Mouse (Mus musculus) heart, adult 2 months (tissue): ENCODE results near the gene Cdc34. TPM values are rescaled to one million over a fixed set of nuclear protein-coding genes. Genes with fewer than 3 reads are reported as not detected.

ENCODE experiments used
- DNase-seq, 2 experiments: peaks; one replicate each; pipeline ENCODE4 v3.0.0; 2021
- H3K27ac ChIP-seq: fragments of 200-600 bp; 2 replicates; pipeline ENCODE4 v1.8.1; 2022
- H3K27me3 ChIP-seq: fragments of 200-500 bp; 2 replicates; pipeline ENCODE4 v1.6.1; 2012; ENCODE audit warnings: mild to moderate bottlenecking, low read length, inconsistent platforms, mixed read lengths; ENCODE audit not compliant: control insufficient read depth, insufficient read depth
- H3K36me3 ChIP-seq: fragments of 200-500 bp; 2 replicates; pipeline ENCODE4 v1.6.1; 2012; ENCODE audit warnings: low read length, inconsistent platforms; ENCODE audit not compliant: control insufficient read depth, insufficient read depth
- H3K4me1 ChIP-seq: fragments of 200-500 bp; 2 replicates; pipeline ENCODE4 v1.6.1; 2011; ENCODE audit warnings: low read length; ENCODE audit not compliant: control insufficient read depth, insufficient read depth
- H3K4me3 ChIP-seq: fragments of 200-600 bp; 2 replicates; pipeline ENCODE4 v1.8.1; 2022
- H3K79me2 ChIP-seq: fragments of 200-500 bp; replicated peaks from 2 replicates; pipeline ENCODE4 v1.6.1; 2012; ENCODE audit warnings: mild to moderate bottlenecking, inconsistent platforms, low read length, moderate library complexity, mixed read lengths; ENCODE audit not compliant: control insufficient read depth, insufficient read depth
- H3K9ac ChIP-seq: fragments of 200-500 bp; 2 replicates; pipeline ENCODE4 v1.6.1; 2012; ENCODE audit warnings: low read depth, mild to moderate bottlenecking, control low read depth, inconsistent platforms, low read length, mixed read lengths
- CTCF ChIP-seq: fragments of 200-600 bp; IDR thresholded peaks from 2 replicates; pipeline ENCODE4 v1.8.1; 2022; ENCODE audit warnings: antibody characterized with exemption, mild to moderate bottlenecking, moderate library complexity
- EP300 ChIP-seq: fragments of 200-500 bp; IDR thresholded peaks from 2 replicates; pipeline ENCODE4 v1.6.1; 2011; ENCODE audit warnings: low read depth, low read length, control low read depth; ENCODE audit not compliant: insufficient read depth
- POLR2A ChIP-seq: fragments of 200-500 bp; IDR thresholded peaks from 2 replicates; pipeline ENCODE4 v1.6.1; 2011; ENCODE audit warnings: mild to moderate bottlenecking, low read depth, low read length, control low read depth; ENCODE audit not compliant: insufficient read depth
- WGBS: fragments of 180-500 bp; shearing (Covaris S2); methylation state at CpG from one replicate; pipeline ENCODE4 v1.1.7; 2018; 5-methylcytosine and 5-hydroxymethylcytosine counted together
- intact Hi-C: fragments of 180-260 bp; cut with DNase I; formaldehyde crosslinking; loops from one replicate; pipeline ENCODE4 v1.15.1; 2025
- polyA plus RNA-seq: library from polyadenylated mRNA; depleted of rRNA; stranded (reverse); fragments of >200 nt; gene quantifications from 2 replicates; pipeline ENCODE4 v1.2.3, GENCODE M21; 2012
- total RNA-seq, 2 experiments: library from RNA; stranded (reverse); gene quantifications; 2 replicates each; pipeline ENCODE4 v1.2.3; 2021

Cdc34 gene
- total and polyA plus RNA-seq, 3 experiments = 196 to 352 (median 216) TPM

GRCm38 (mm10) chr10:79673054-79673453 is 8.9 kb upstream of the Cdc34 start:
- no peak overlapping the region for H3K9ac ChIP-seq
- no peaks in the 10 kb centered on the region for H3K27me3 ChIP-seq
- no peak for DNase-seq
- intact Hi-C loops = no loop called here
- TF ChIP-seq EP300 (no peak), CTCF (no peak), POLR2A (no peak)
- no peaks in the 10 kb centered on the region for H3K79me2 ChIP-seq
- 89% methylated on average over 3 of the region's 3 CpGs for WGBS
- H3K4me1 ChIP-seq = peaks cover 5% of the 10 kb centered on the region; the same call in 1 of the 2 replicates
- no peak overlapping the region for H3K4me3 ChIP-seq
- no peaks in the 10 kb centered on the region for H3K36me3 ChIP-seq
- no peak overlapping the region for H3K27ac ChIP-seq

GRCm38 (mm10) chr10:79675346-79676035 is 6.5 kb upstream of the Cdc34 start:
- Histone ChIP-seq H3K4me1 (peaks cover under 1% of the 10 kb centered on the region; the same call in 1 of the 2 replicates), H3K79me2 (no peaks in the 10 kb centered on the region), H3K9ac (no peak overlapping the region), H3K36me3 (no peaks in the 10 kb centered on the region), H3K27me3 (no peaks in the 10 kb centered on the region), H3K27ac (no peak overlapping the region), H3K4me3 (no peak overlapping the region)
- DNase-seq = no peak
- TF ChIP-seq CTCF = no peak
- TF ChIP-seq POLR2A = no peak
- no peak for TF ChIP-seq EP300
- WGBS = 66% methylated on average over 44 of the region's 44 CpGs
- intact Hi-C loops = no loop called here

GRCm38 (mm10) chr10:79680606-79681495 is 1.1 kb upstream of the Cdc34 start:
- Histone ChIP-seq H3K4me3 (peak overlapping the region; percentile 53), H3K79me2 (peaks cover 4% of the 10 kb centered on the region; the same call in 1 of the 2 replicates), H3K36me3 (peaks cover 5% of the 10 kb centered on the region; the same call in 1 of the 2 replicates), H3K9ac (peak overlapping the region; percentile 37), H3K27me3 (no peaks in the 10 kb centered on the region), H3K27ac (peak overlapping the region; percentile 87), H3K4me1 (peaks cover 18% of the 10 kb centered on the region)
- TF ChIP-seq CTCF (no peak), POLR2A (no peak), EP300 (no peak)
- DNase-seq = no peak
- WGBS = 38% methylated on average over 11 of the region's 11 CpGs
- intact Hi-C loops = loop anchor here (1.0 kb wide), 1 partner anchor 12 kb away; the partner anchor contains the start of gene Tpgs1

- Histone ChIP-seq H3K4me3 (peak overlapping the region; percentile 87), H3K4me1 (peaks cover 23% of the 10 kb centered on the region)
- peak; percentile 40 to 54 for DNase-seq
Measured at GRCm38 (mm10) chr10:79682551-79682915, 538 bp downstream of the Cdc34 start.

GRCm38 (mm10) chr10:79682916-79683582 is 1.1 kb downstream of the Cdc34 start:
- WGBS = 2% methylated on average over 10 of the region's 10 CpGs
- TF ChIP-seq POLR2A = 0 out of 2 replicates have a peak, but pooled peaks have one; percentile 36
- TF ChIP-seq EP300 = no peak
- TF ChIP-seq CTCF = peak; percentile 56
- Histone ChIP-seq H3K27me3 (no peaks in the 10 kb centered on the region), H3K27ac (peak overlapping the region; percentile 87), H3K79me2 (peaks cover 4% of the 10 kb centered on the region; the same call in 1 of the 2 replicates), H3K36me3 (peaks cover 16% of the 10 kb centered on the region), H3K4me3 (peak overlapping the region; percentile 87), H3K9ac (peak overlapping the region; percentile 82), H3K4me1 (peaks cover 25% of the 10 kb centered on the region)
- intact Hi-C loops = no loop called here
- peak; percentile 70 to 76 for DNase-seq

More at GRCm38 (mm10) chr10:79682551-79682915, 538 bp downstream of the Cdc34 start:
- Histone ChIP-seq H3K27ac (peak overlapping the region; percentile 87), H3K9ac (peak overlapping the region; percentile 82), H3K36me3 (peaks cover 15% of the 10 kb centered on the region), H3K79me2 (peaks cover 4% of the 10 kb centered on the region; the same call in 1 of the 2 replicates), H3K27me3 (no peaks in the 10 kb centered on the region)
- intact Hi-C loops = no loop called here
- no peak for TF ChIP-seq CTCF
- no peak for TF ChIP-seq EP300
- TF ChIP-seq POLR2A = no peak
- WGBS = under 1% methylated on average over 10 of the region's 10 CpGs
